Mouse (Mus musculus) CH12.LX (cell line): ENCODE data around the gene Stk33. TPM values are rescaled to one million over a fixed set of nuclear protein-coding genes. Genes with fewer than 3 reads are reported as not detected.

Experiments
- DNase-seq: peaks from one replicate; pipeline ENCODE4 v3.0.0-alpha.2; 2013; ENCODE audit errors: extremely low read depth
- H3K27ac ChIP-seq: 2 replicates; pipeline ENCODE4 v1.5.1; 2012; ENCODE audit warnings: low read depth, mild to moderate bottlenecking, control low read depth, moderate library complexity; ENCODE audit not compliant: insufficient read depth
- H3K27me3 ChIP-seq: replicated peaks from 2 replicates; pipeline ENCODE3; 2012; ENCODE audit warnings: inconsistent platforms
- H3K36me3 ChIP-seq, 2 experiments: replicated peaks in 1 of 2; 2 replicates each; pipeline versions ENCODE3 to v1.6.1; 2012; ENCODE audit warnings: inconsistent platforms in 1 of 2, low read length in 1 of 2, mild to moderate bottlenecking in 1 of 2, mixed read lengths in 1 of 2, moderate library complexity in 1 of 2; ENCODE audit not compliant: control insufficient read depth in 1 of 2, insufficient read depth in 1 of 2
- H3K4me1 ChIP-seq, 2 experiments: 2 replicates each; pipeline ENCODE4 v1.6.1; 2012; ENCODE audit warnings: inconsistent platforms in 1 of 2, moderate library complexity in 1 of 2; ENCODE audit not compliant: insufficient read depth in 2 of 2, control insufficient read depth in 1 of 2
- H3K4me2 ChIP-seq: 2 replicates; pipeline ENCODE4 v1.6.1; 2012; ENCODE audit warnings: low read depth, mild to moderate bottlenecking, control low read depth; ENCODE audit not compliant: poor library complexity, insufficient read depth, severe bottlenecking
- H3K4me3 ChIP-seq, 3 experiments: fragments of 150-350 bp in 1 of 3; sonication (generic) in 1 of 3; replicated peaks in 1 of 3; 2 replicates each; pipeline versions ENCODE3 to v1.5.1; 2011 to 2012; ENCODE audit warnings: low read depth in 2 of 3, low read length in 2 of 3, mild to moderate bottlenecking in 2 of 3, moderate library complexity in 2 of 3, control low read depth in 1 of 3, improper control_type of control experiment in 1 of 3, inconsistent platforms in 1 of 3, mixed read lengths in 1 of 3; ENCODE audit not compliant: poor library complexity in 1 of 3
- H3K79me2 ChIP-seq: replicated peaks from 2 replicates; pipeline ENCODE4 v1.6.1; 2012; ENCODE audit warnings: mild to moderate bottlenecking, moderate library complexity; ENCODE audit not compliant: control insufficient read depth, poor library complexity, insufficient read depth, severe bottlenecking; ENCODE audit errors: extremely low read depth
- H3K9ac ChIP-seq: 2 replicates; pipeline ENCODE4 v1.6.1; 2012; ENCODE audit warnings: low read depth, mild to moderate bottlenecking, control low read depth, moderate library complexity; ENCODE audit not compliant: insufficient read depth
- H3K9me3 ChIP-seq: replicated peaks from 2 replicates; pipeline ENCODE3; 2012; ENCODE audit warnings: low read length, inconsistent platforms, mixed read lengths
- BHLHE40 ChIP-seq: IDR thresholded peaks from 2 replicates; pipeline ENCODE4 v1.6.1; 2011; ENCODE audit warnings: mild to moderate bottlenecking, low read depth, low read length, improper control_type of control experiment
- CHD2 ChIP-seq: IDR thresholded peaks from 2 replicates; pipeline ENCODE4 v1.6.1; 2011; ENCODE audit warnings: low read length, improper control_type of control experiment
- CTCF ChIP-seq, 2 experiments: IDR thresholded peaks in 1 of 2; conservative IDR thresholded peaks in 1 of 2; 2 replicates each; pipeline ENCODE4 v1.5.1; 2011 to 2012; ENCODE audit warnings: low read depth in 2 of 2, low read length in 2 of 2, improper control_type of control experiment in 1 of 2, inconsistent platforms in 1 of 2, mild to moderate bottlenecking in 1 of 2, moderate library complexity in 1 of 2
- E2F4 ChIP-seq: IDR thresholded peaks from 2 replicates; pipeline ENCODE4 v1.6.1; 2011; ENCODE audit warnings: low read depth, low read length, improper control_type of control experiment; ENCODE audit not compliant: insufficient replicate concordance
- ETS1 ChIP-seq: conservative IDR thresholded peaks from 2 replicates; pipeline ENCODE4 v1.6.1; 2012; ENCODE audit warnings: low read depth, mild to moderate bottlenecking, inconsistent platforms, low read length, improper control_type of control experiment, moderate library complexity
- HCFC1 ChIP-seq: IDR thresholded peaks from 2 replicates; pipeline ENCODE4 v1.6.1; 2012; ENCODE audit warnings: low read depth, mild to moderate bottlenecking, inconsistent platforms, low read length, improper control_type of control experiment
- IRF4 ChIP-seq: IDR thresholded peaks from 2 replicates; pipeline ENCODE4 v1.6.1; 2014; ENCODE audit warnings: low read depth, mild to moderate bottlenecking, inconsistent platforms, low read length, improper control_type of control experiment
- JUN ChIP-seq: IDR thresholded peaks from 2 replicates; pipeline ENCODE4 v1.6.1; 2011; ENCODE audit warnings: low read depth, mild to moderate bottlenecking, low read length, improper control_type of control experiment, moderate library complexity; ENCODE audit not compliant: insufficient read depth
- JUND ChIP-seq: conservative IDR thresholded peaks from 2 replicates; pipeline ENCODE4 v1.6.1; 2011; ENCODE audit warnings: low read depth, low read length, improper control_type of control experiment
- MAFK ChIP-seq: IDR thresholded peaks from 2 replicates; pipeline ENCODE4 v1.6.1; 2011; ENCODE audit warnings: low read length, improper control_type of control experiment; ENCODE audit not compliant: insufficient replicate concordance
- MAZ ChIP-seq: IDR thresholded peaks from 2 replicates; pipeline ENCODE4 v1.6.1; 2012; ENCODE audit warnings: low read depth, mild to moderate bottlenecking, inconsistent platforms, low read length, improper control_type of control experiment, moderate library complexity
- MEF2A ChIP-seq: IDR thresholded peaks from 2 replicates; pipeline ENCODE4 v1.6.1; 2014; ENCODE audit warnings: low read depth, mild to moderate bottlenecking, inconsistent platforms, low read length, improper control_type of control experiment, borderline replicate concordance
- NELFE ChIP-seq: IDR thresholded peaks from 2 replicates; pipeline ENCODE4 v1.6.1; 2011; ENCODE audit warnings: low read depth, low read length, improper control_type of control experiment
- NRF1 ChIP-seq: IDR thresholded peaks from 2 replicates; pipeline ENCODE4 v1.6.1; 2014; ENCODE audit warnings: low read depth, mild to moderate bottlenecking, inconsistent platforms, low read length, improper control_type of control experiment, moderate library complexity
- POLR2AphosphoS2 ChIP-seq: IDR thresholded peaks from 2 replicates; pipeline ENCODE4 v1.6.1; 2011; ENCODE audit warnings: low read depth, low read length, improper control_type of control experiment
- RAD21 ChIP-seq: IDR thresholded peaks from 2 replicates; pipeline ENCODE4 v1.6.1; 2011; ENCODE audit warnings: low read depth, mild to moderate bottlenecking, low read length, improper control_type of control experiment, moderate library complexity
- RCOR1 ChIP-seq: conservative IDR thresholded peaks from 2 replicates; pipeline ENCODE4 v1.6.1; 2012; ENCODE audit warnings: low read depth, mild to moderate bottlenecking, inconsistent platforms, low read length, improper control_type of control experiment
- SIN3A ChIP-seq: IDR thresholded peaks from 2 replicates; pipeline ENCODE4 v1.6.1; 2012; ENCODE audit warnings: low read length, improper control_type of control experiment, inconsistent platforms
- SMC3 ChIP-seq: IDR thresholded peaks from 2 replicates; pipeline ENCODE4 v1.6.1; 2011; ENCODE audit warnings: low read depth, low read length, improper control_type of control experiment
- USF1 ChIP-seq: IDR thresholded peaks from 2 replicates; pipeline ENCODE4 v1.6.1; 2014; ENCODE audit warnings: low read depth, mild to moderate bottlenecking, inconsistent platforms, low read length, improper control_type of control experiment
- USF2 ChIP-seq: conservative IDR thresholded peaks from 2 replicates; pipeline ENCODE4 v1.6.1; 2011; ENCODE audit warnings: low read depth, low read length, improper control_type of control experiment
- ZC3H11A ChIP-seq: IDR thresholded peaks from 2 replicates; pipeline ENCODE4 v1.6.1; 2012; ENCODE audit warnings: low read depth, mild to moderate bottlenecking, inconsistent platforms, low read length, improper control_type of control experiment
- ZKSCAN1 ChIP-seq: IDR thresholded peaks from 2 replicates; pipeline ENCODE4 v1.6.1; 2012; ENCODE audit warnings: low read depth, inconsistent platforms, low read length, improper control_type of control experiment, borderline replicate concordance
- dilution Hi-C: fragments of 300-500 bp; cut with MboI; formaldehyde crosslinking; loops from 2 replicates; pipeline ENCODE4 v1.14.3; 2020; ENCODE audit warnings: low sequenced_read_pairs; ENCODE audit not compliant: extremely low pct_unique_long_range_greater_than_20kb, extremely low pct_ligation_motif_present
- in situ Hi-C: fragments of 300-500 bp; cut with MboI; formaldehyde crosslinking; loops from 3 replicates; pipeline ENCODE4 v1.14.3; 2019; ENCODE audit warnings: low sequenced_read_pairs, low pct_ligation_motif_present, low pct_unique_long_range_greater_than_20kb, mixed read lengths
- polyA plus RNA-seq: library from polyadenylated mRNA; unstranded; fragments of >175 nt; gene quantifications from 2 replicates; pipeline ENCODE4 v1.2.1, GENCODE M21; 2012; ENCODE audit warnings: low read depth; ENCODE audit not compliant: insufficient read length
- total RNA-seq, 2 experiments: library from RNA; depleted of rRNA; stranded (reverse); fragments of 300-350 nt in 1 of 2; fragments of >200 nt in 1 of 2; gene quantifications; 2 replicates each; pipeline ENCODE4 v1.2.3; 2012 to 2014

Stk33 gene
- total and polyA plus RNA-seq, 3 experiments = not detected

DNA sequence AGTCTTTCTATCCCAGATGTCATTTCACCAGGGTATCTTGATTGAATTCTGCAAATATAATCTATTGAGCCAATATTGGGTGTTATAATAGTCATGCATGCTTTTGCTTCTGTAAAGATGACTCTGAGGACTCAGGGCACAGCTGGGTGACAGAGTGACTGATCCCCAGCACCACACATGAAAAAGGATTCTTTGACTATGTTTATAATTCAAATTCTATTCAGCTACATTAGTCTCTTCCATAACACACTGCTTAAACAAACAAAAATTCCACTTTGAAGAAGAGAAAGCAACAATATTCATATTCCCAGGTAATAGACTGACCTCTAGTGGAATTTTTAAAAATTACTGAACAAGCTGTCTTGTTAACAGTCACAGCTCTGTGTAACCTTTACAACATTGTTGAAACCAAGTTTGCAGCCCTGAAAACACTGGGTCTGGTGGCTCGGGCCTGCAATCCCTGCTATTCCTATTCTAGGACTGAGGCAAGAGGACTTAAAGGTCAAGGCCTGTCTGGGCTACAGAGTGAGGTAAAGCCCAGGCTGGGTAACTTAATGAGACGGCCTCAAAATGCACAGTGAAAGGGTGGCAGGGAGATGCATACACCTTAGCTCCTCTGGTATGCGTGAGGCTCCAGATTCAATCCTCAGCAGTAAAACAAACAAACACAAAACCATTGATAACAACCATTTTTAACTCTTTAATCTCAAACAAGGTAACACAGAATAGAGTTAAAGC is 14.3 kb downstream of the Stk33 start:
- no peak overlapping the region for H3K9ac ChIP-seq
- DNase-seq = peak; percentile 29
- peaks cover 3% of the 10 kb centered on the region for H3K9me3 ChIP-seq
- no peak for TF ChIP-seq RCOR1
- no peak for TF ChIP-seq MAZ
- TF ChIP-seq ETS1 = no peak
- peak; percentile 52 for TF ChIP-seq SMC3
- no peak for TF ChIP-seq ZKSCAN1
- TF ChIP-seq POLR2AphosphoS2 = no peak
- TF ChIP-seq NRF1 = no peak
- TF ChIP-seq CTCF (conservative IDR thresholded peaks at IDR 0.05 in 1 of 2, IDR thresholded peaks at IDR 0.05 in 1 of 2; ENCODE audit: low read depth in 2 of 2, low read length in 2 of 2) = peak; percentile 48 to 78; a peak in 3 of 4 replicates
- TF ChIP-seq USF2 = no peak
- TF ChIP-seq JUN = no peak
- no peak for TF ChIP-seq CHD2
- TF ChIP-seq E2F4 = no peak
- TF ChIP-seq RAD21 = peak; percentile 91
- no peaks in the 10 kb centered on the region for H3K36me3 ChIP-seq
- no peak overlapping the region for H3K27ac ChIP-seq
- in situ Hi-C loops = loop anchor here (10.0 to 25.0 kb wide), 2 partner anchors 187 to 290 kb away; no protein-coding TSS in a partner anchor
- no peaks in the 10 kb centered on the region for H3K4me1 ChIP-seq
- dilution Hi-C loops = no loop called here
- no peaks in the 10 kb centered on the region for H3K79me2 ChIP-seq
- peaks cover 13% of the 10 kb centered on the region for H3K27me3 ChIP-seq
- H3K4me3 ChIP-seq = no peak overlapping the region
- no peak overlapping the region for H3K4me2 ChIP-seq

DNA sequence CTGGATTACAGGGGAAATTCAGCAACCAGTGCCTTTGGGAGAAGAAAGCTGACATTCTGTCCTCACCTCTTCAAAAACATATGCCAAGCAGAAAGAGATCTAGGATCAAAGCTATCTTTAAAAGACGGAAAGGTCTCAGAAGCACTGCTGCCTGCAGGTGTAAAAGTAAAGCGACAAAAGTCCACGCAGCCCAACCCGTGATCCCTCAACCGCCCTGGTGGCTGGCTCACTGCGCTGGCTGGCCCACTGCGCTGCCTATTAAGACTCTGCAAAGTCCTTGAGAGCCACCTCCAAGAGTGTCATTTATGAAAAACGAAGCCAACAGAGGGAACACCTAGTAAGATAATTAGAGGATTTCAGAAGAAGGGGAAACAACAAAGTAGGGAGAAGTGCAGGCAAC is 16.1 kb downstream of the Stk33 start:
- H3K27me3 ChIP-seq = peaks cover 13% of the 10 kb centered on the region
- no peak overlapping the region for H3K4me3 ChIP-seq
- in situ Hi-C loops = loop anchor here (10.0 to 25.0 kb wide), 2 partner anchors 186 to 288 kb away; no protein-coding TSS in a partner anchor
- no peaks in the 10 kb centered on the region for H3K36me3 ChIP-seq
- no peaks in the 10 kb centered on the region for H3K79me2 ChIP-seq
- no peak overlapping the region for H3K9ac ChIP-seq
- H3K9me3 ChIP-seq = peaks cover 3% of the 10 kb centered on the region
- DNase-seq = no peak
- TF ChIP-seq USF2 (no peak), RCOR1 (no peak), MAFK (no peak), RAD21 (no peak), JUND (no peak), CTCF (conservative IDR thresholded peaks at IDR 0.05 in 1 of 2, IDR thresholded peaks at IDR 0.05 in 1 of 2; ENCODE audit: low read depth in 2 of 2, low read length in 2 of 2) (no peak), MEF2A (no peak), NELFE (no peak), IRF4 (no peak), BHLHE40 (no peak), HCFC1 (no peak), SIN3A (no peak), ZC3H11A (no peak), ZKSCAN1 (no peak), USF1 (no peak), MAZ (no peak)
- TF ChIP-seq, all 38 proteins: peak for 0
- no peak overlapping the region for H3K27ac ChIP-seq
- H3K4me2 ChIP-seq = no peak overlapping the region
- dilution Hi-C loops = no loop called here
- H3K4me1 ChIP-seq = peaks cover 0 to 8% of the 10 kb centered on the region in 2 experiments; a peak in 2 of 4 replicates
